Mouse (Mus musculus) myocyte (in vitro differentiated cells): Measurements from ENCODE around the gene Cplx2. TPM values are rescaled to one million over a fixed set of nuclear protein-coding genes. Genes with fewer than 3 reads are reported as not detected.

Experiments used
- H3K27me3 ChIP-seq: one replicate; pipeline ENCODE4 v1.6.1; 2011; ENCODE audit not compliant: control insufficient read depth, insufficient read depth, insufficient read length
- H3K36me3 ChIP-seq: one replicate; pipeline ENCODE4 v1.6.1; 2011; ENCODE audit not compliant: control insufficient read depth, insufficient read depth
- H3K4me2 ChIP-seq: one replicate; pipeline ENCODE4 v1.6.1; 2011; ENCODE audit warnings: low read depth, control low read depth
- H3K4me3 ChIP-seq: one replicate; pipeline ENCODE4 v1.5.1; 2011; ENCODE audit warnings: mild to moderate bottlenecking, control low read depth, moderate library complexity
- H3K79me2 ChIP-seq: one replicate; pipeline ENCODE4 v1.6.1; 2011; ENCODE audit not compliant: control insufficient read depth, insufficient read depth
- H3ac ChIP-seq: one replicate; pipeline ENCODE4 v1.6.1; 2011; ENCODE audit not compliant: control insufficient read depth, insufficient read length
- CEBPB ChIP-seq: IDR thresholded peaks from 2 replicates; pipeline ENCODE4 v1.6.1; 2011; ENCODE audit warnings: mild to moderate bottlenecking, moderate library complexity; ENCODE audit not compliant: poor library complexity, insufficient read depth, severe bottlenecking
- E2F4 ChIP-seq: IDR thresholded peaks from one replicate; pipeline ENCODE4 v1.6.1; 2011; ENCODE audit warnings: mild to moderate bottlenecking, control low read depth, moderate library complexity; ENCODE audit not compliant: insufficient read depth
- MAX ChIP-seq: IDR thresholded peaks from one replicate; pipeline ENCODE4 v1.6.1; 2011; ENCODE audit warnings: low read depth, mild to moderate bottlenecking, control low read depth
- MYOD1 ChIP-seq, 3 experiments: IDR thresholded peaks; one replicate each; pipeline ENCODE4 v1.6.1; 2011; ENCODE audit warnings: control low read depth in 2 of 3, low read depth in 2 of 3, mild to moderate bottlenecking in 2 of 3, moderate library complexity in 1 of 3; ENCODE audit not compliant: insufficient read length in 2 of 3, control insufficient read depth in 1 of 3
- MYOG ChIP-seq, 3 experiments: IDR thresholded peaks; one replicate each; pipeline ENCODE4 v1.6.1; 2011; ENCODE audit warnings: control low read depth in 2 of 3, low read depth in 2 of 3, mild to moderate bottlenecking in 2 of 3; ENCODE audit not compliant: insufficient read length in 2 of 3, control insufficient read depth in 1 of 3, insufficient read depth in 1 of 3
- POLR2A ChIP-seq: IDR thresholded peaks from one replicate; pipeline ENCODE4 v1.6.1; 2011; ENCODE audit warnings: low read depth, mild to moderate bottlenecking, control low read depth, moderate library complexity; ENCODE audit not compliant: insufficient read length
- POLR2AphosphoS2 ChIP-seq: IDR thresholded peaks from one replicate; pipeline ENCODE4 v1.6.1; 2011; ENCODE audit warnings: low read depth, control low read depth; ENCODE audit not compliant: insufficient read length
- REST ChIP-seq: IDR thresholded peaks from one replicate; pipeline ENCODE4 v1.6.1; 2011; ENCODE audit warnings: mild to moderate bottlenecking, control low read depth, moderate library complexity; ENCODE audit not compliant: insufficient read depth, insufficient read length
- SRF ChIP-seq: IDR thresholded peaks from one replicate; pipeline ENCODE4 v1.6.1; 2011; ENCODE audit warnings: low read depth; ENCODE audit not compliant: control insufficient read depth, insufficient read length
- TCF12 ChIP-seq: IDR thresholded peaks from one replicate; pipeline ENCODE4 v1.6.1; 2011; ENCODE audit warnings: mild to moderate bottlenecking, control low read depth; ENCODE audit not compliant: poor library complexity, insufficient read depth, severe bottlenecking
- TCF3 ChIP-seq: IDR thresholded peaks from one replicate; pipeline ENCODE4 v1.6.1; 2011; ENCODE audit warnings: low read depth, control low read depth; ENCODE audit not compliant: insufficient read length
- USF1 ChIP-seq: IDR thresholded peaks from one replicate; pipeline ENCODE4 v1.6.1; 2011; ENCODE audit warnings: low read depth, mild to moderate bottlenecking, control low read depth, moderate library complexity
- polyA plus RNA-seq: library from polyadenylated mRNA; unstranded; fragments of >200 nt; fragmentation: generic; extraction: Trizol; gene quantifications from one replicate; pipeline ENCODE4 v1.2.1, GENCODE M21; 2012; ENCODE audit warnings: missing spikeins

Cplx2 gene
- polyA plus RNA-seq, 1 experiment, result 5.2 TPM

DNA sequence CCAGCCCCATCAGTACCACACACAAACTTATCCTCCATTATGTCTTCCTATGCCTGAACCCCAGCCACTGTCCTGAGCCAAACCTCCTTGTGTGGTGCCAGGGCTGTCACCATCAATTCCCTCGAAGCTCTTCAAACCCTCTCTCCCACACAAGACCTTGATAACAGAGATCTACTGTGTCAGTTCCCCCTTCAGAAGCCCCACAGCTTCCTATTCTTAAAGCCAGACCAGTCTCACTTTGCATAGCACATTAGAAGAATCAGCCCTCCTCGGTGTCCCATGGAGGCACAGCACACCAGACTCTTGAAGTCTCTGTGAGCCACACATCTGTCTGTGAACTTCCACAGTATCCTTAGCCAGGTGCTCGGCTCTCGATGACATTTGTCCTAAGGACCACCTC is 41.6 kb downstream of the Cplx2 start:
- no peaks in the 10 kb centered on the region for H3K79me2 ChIP-seq
- no peak overlapping the region for H3ac ChIP-seq
- H3K27me3 ChIP-seq, result peaks cover 15% of the 10 kb centered on the region
- H3K4me2 ChIP-seq, result no peak overlapping the region
- no peaks in the 10 kb centered on the region for H3K36me3 ChIP-seq
- no peak overlapping the region for H3K4me3 ChIP-seq
- TF ChIP-seq TCF3, result no peak
- no peak for TF ChIP-seq MAX
- TF ChIP-seq POLR2A, result no peak
- TF ChIP-seq MYOG (IDR thresholded peaks at IDR 0.05; ENCODE audit: control insufficient read depth in 1 of 3, insufficient read depth in 1 of 3, insufficient read length in 2 of 3, low read depth in 2 of 3), result no peak
- no peak for TF ChIP-seq MYOD1 (IDR thresholded peaks at IDR 0.05; ENCODE audit: control insufficient read depth in 1 of 3, insufficient read length in 2 of 3, low read depth in 2 of 3)
- TF ChIP-seq CEBPB, result no peak
- no peak for TF ChIP-seq TCF12

DNA sequence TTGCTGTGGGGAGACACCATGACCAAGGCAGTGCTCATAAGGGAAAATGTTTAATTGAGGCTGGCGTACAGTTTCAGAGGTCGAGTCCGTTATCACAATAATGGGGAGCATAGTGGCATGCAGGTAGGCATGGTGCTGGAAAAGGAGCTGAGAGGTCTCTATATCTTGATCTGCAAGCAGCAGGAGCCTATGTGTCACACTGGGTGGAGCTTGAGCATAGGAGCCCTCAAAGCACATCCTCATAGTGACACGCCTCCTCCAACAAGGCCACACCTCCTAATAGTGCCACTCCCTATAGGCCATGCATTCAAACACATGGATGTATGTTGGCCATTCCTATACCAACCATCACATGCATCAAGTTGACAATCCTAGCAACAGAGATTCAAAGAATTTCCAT is 43.9 kb downstream of the Cplx2 start:
- Histone ChIP-seq H3K36me3 (no peaks in the 10 kb centered on the region), H3ac (no peak overlapping the region), H3K4me2 (no peak overlapping the region), H3K79me2 (no peaks in the 10 kb centered on the region), H3K4me3 (no peak overlapping the region), H3K27me3 (peaks cover 25% of the 10 kb centered on the region)
- TF ChIP-seq E2F4, result no peak
- no peak for TF ChIP-seq CEBPB
- no peak for TF ChIP-seq MYOG (IDR thresholded peaks at IDR 0.05; ENCODE audit: control insufficient read depth in 1 of 3, insufficient read depth in 1 of 3, insufficient read length in 2 of 3, low read depth in 2 of 3)
- no peak for TF ChIP-seq USF1
- TF ChIP-seq TCF12, result no peak
- TF ChIP-seq TCF3, result no peak
- no peak for TF ChIP-seq SRF
- TF ChIP-seq POLR2A, result no peak
- no peak for TF ChIP-seq REST
- no peak for TF ChIP-seq POLR2AphosphoS2
- no peak for TF ChIP-seq MYOD1 (IDR thresholded peaks at IDR 0.05; ENCODE audit: control insufficient read depth in 1 of 3, insufficient read length in 2 of 3, low read depth in 2 of 3)
- no peak for TF ChIP-seq MAX

- Histone ChIP-seq H3K4me2 (no peak overlapping the region), H3K4me3 (no peak overlapping the region), H3K27me3 (peaks cover 17% of the 10 kb centered on the region), H3K36me3 (no peaks in the 10 kb centered on the region), H3K79me2 (no peaks in the 10 kb centered on the region), H3ac (no peak overlapping the region)
- no peak for TF ChIP-seq MYOG (IDR thresholded peaks at IDR 0.05; ENCODE audit: control insufficient read depth in 1 of 3, insufficient read depth in 1 of 3, insufficient read length in 2 of 3, low read depth in 2 of 3)
- no peak for TF ChIP-seq POLR2A
- TF ChIP-seq TCF12, result no peak
- TF ChIP-seq E2F4, result no peak
- TF ChIP-seq REST, result no peak
- TF ChIP-seq USF1, result no peak
- TF ChIP-seq TCF3, result no peak
- no peak for TF ChIP-seq POLR2AphosphoS2
- TF ChIP-seq SRF, result no peak
- TF ChIP-seq MYOD1 (IDR thresholded peaks at IDR 0.05; ENCODE audit: control insufficient read depth in 1 of 3, insufficient read length in 2 of 3, low read depth in 2 of 3), result no peak
- no peak for TF ChIP-seq MAX
- no peak for TF ChIP-seq CEBPB
These were observed 47.7 kb downstream of the Cplx2 start for GRCm38 (mm10) chr13:54418781-54419327.

- H3K36me3 ChIP-seq, result no peaks in the 10 kb centered on the region
- H3K79me2 ChIP-seq, result no peaks in the 10 kb centered on the region
- no peak overlapping the region for H3K4me2 ChIP-seq
- no peak overlapping the region for H3ac ChIP-seq
- TF ChIP-seq REST, result no peak
- no peak for TF ChIP-seq E2F4
- H3K27me3 ChIP-seq, result peaks cover 16% of the 10 kb centered on the region
- no peak overlapping the region for H3K4me3 ChIP-seq
These were observed 49.1 kb downstream of the Cplx2 start for GRCm38 (mm10) chr13:54420226-54420625.

- Histone ChIP-seq H3K36me3 (no peaks in the 10 kb centered on the region), H3K4me3 (no peak overlapping the region), H3K4me2 (no peak overlapping the region), H3ac (no peak overlapping the region), H3K27me3 (peaks cover 9% of the 10 kb centered on the region), H3K79me2 (no peaks in the 10 kb centered on the region)
- TF ChIP-seq REST (no peak), TCF12 (no peak), POLR2AphosphoS2 (no peak), MYOG (IDR thresholded peaks at IDR 0.05; ENCODE audit: control insufficient read depth in 1 of 3, insufficient read depth in 1 of 3, insufficient read length in 2 of 3, low read depth in 2 of 3) (no peak), SRF (no peak), CEBPB (no peak), USF1 (no peak), MYOD1 (IDR thresholded peaks at IDR 0.05; ENCODE audit: control insufficient read depth in 1 of 3, insufficient read length in 2 of 3, low read depth in 2 of 3) (no peak), E2F4 (no peak)
These were observed 54.1 kb downstream of the Cplx2 start for GRCm38 (mm10) chr13:54425269-54425668.
